Mouse (Mus musculus) lung, postnatal 0 days (tissue): ENCODE results near the gene Adcy9.

Experiments used
- CTCF ChIP-seq: IDR thresholded peaks from 2 replicates; pipeline ENCODE4 v1.5.1; 2016; ENCODE audit warnings: antibody characterized with exemption, mild to moderate bottlenecking
- EP300 ChIP-seq: IDR thresholded peaks from 2 replicates; pipeline ENCODE4 v1.6.1; 2016; ENCODE audit warnings: antibody characterized with exemption, mild to moderate bottlenecking, control low read depth

DNA sequence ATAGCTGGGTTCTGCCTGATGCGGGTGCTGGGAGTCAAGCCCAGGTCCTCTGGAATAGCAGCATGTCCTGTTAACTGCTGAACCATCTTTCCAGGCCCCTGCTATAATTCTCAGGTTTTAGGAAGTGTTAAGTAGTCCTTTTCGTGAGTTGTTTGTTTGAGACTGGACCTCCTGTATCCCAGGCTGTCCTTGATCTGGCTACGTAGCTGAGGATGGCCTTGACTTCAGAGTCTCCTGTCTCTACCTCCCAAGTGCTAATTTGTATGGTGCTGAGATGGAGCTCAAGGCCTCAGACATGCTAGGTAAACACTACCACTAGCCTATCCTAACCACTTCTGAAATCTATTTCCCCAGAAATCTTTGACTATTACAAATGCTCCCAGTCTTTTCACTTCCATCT lies 37.9 kb downstream of the Adcy9 start:
- no peak for TF ChIP-seq CTCF
- no peak for TF ChIP-seq EP300
